Mouse (Mus musculus): ENCODE data around the gene Pmf1. TPM values are rescaled to one million over a fixed set of nuclear protein-coding genes. Genes with fewer than 3 reads are reported as not detected.
"Not testable (repeated sequence)": the region's sequence is repeated elsewhere in the genome, so short reads cannot be mapped to it uniquely, and the experiment has no call there.

The Pmf1 gene
- total RNA-seq, 2 experiments from 2014 or later = 6.5 to 6.6 TPM

- intact Hi-C loops (cut with DNase I) = no loop called here
These were observed 25.8 kb downstream of the Pmf1 start, which contains the start of gene Bglap for GRCm38 (mm10) chr3:88384364-88384763. Gene Bglap, minus strand, starts transcription at chr3:88384464.

GRCm38 (mm10) chr3:88382383-88382782, 27.7 kb downstream of the Pmf1 start:
- intact Hi-C loops (cut with DNase I); H3K4me3 ChIP-seq; H3K27ac ChIP-seq; DNase-seq (ENCODE audit: extremely low spot score in 1 of 2, low spot score in 2 of 2): not testable (repeated sequence)

More at GRCm38 (mm10) chr3:88384364-88384763, 25.8 kb downstream of the Pmf1 start, which contains the start of gene Bglap:
- TF ChIP-seq CTCF (IDR thresholded peaks at IDR 0.05) = no peak
- Histone ChIP-seq H3K4me3 (no peak within 1 kb of the TSS), H3K27ac (no peak within 1 kb of the TSS)
- no peak for DNase-seq (ENCODE audit: extremely low spot score in 1 of 2, low spot score in 2 of 2)

GRCm38 (mm10) chr3:88381389-88382315, 28.5 kb downstream of the Pmf1 start:
- not testable (repeated sequence) for H3K27ac ChIP-seq; DNase-seq (ENCODE audit: extremely low spot score in 1 of 2, low spot score in 2 of 2)
- H3K4me3 ChIP-seq = peak overlapping the region; percentile 23; the same call in 1 of the 2 replicates

GRCm38 (mm10) chr3:88378599-88378998, 31.5 kb downstream of the Pmf1 start, which contains the start of gene Bglap2:
Gene Bglap2, minus strand, starts transcription at chr3:88378699.
- intact Hi-C loops (cut with DNase I); DNase-seq (ENCODE audit: extremely low spot score in 1 of 2, low spot score in 2 of 2); H3K27ac ChIP-seq; H3K4me3 ChIP-seq: not testable (repeated sequence)

More at GRCm38 (mm10) chr3:88381389-88382315, 28.5 kb downstream of the Pmf1 start:
- intact Hi-C loops (cut with DNase I) = loop anchor here (1.0 kb wide), 1 partner anchor 9 kb away; no protein-coding TSS in a partner anchor

GRCm38 (mm10) chr3:88376644-88377043, 33.5 kb downstream of the Pmf1 start:
- H3K4me3 ChIP-seq; DNase-seq (ENCODE audit: extremely low spot score in 1 of 2, low spot score in 2 of 2); intact Hi-C loops (cut with DNase I); H3K27ac ChIP-seq: not testable (repeated sequence)

- H3K4me3 ChIP-seq; DNase-seq (ENCODE audit: extremely low spot score in 1 of 2, low spot score in 2 of 2); H3K27ac ChIP-seq; intact Hi-C loops (cut with DNase I): not testable (repeated sequence)
These were observed 34.1 kb downstream of the Pmf1 start for GRCm38 (mm10) chr3:88375750-88376626.

GRCm38 (mm10) chr3:88372643-88373042, 37.5 kb downstream of the Pmf1 start, which contains the start of gene Bglap3:
Gene Bglap3, minus strand, starts transcription at chr3:88372743.
- H3K4me3 ChIP-seq; DNase-seq (ENCODE audit: extremely low spot score in 1 of 2, low spot score in 2 of 2); H3K27ac ChIP-seq; intact Hi-C loops (cut with DNase I): not testable (repeated sequence)

- DNase-seq (ENCODE audit: extremely low spot score in 1 of 2, low spot score in 2 of 2); intact Hi-C loops (cut with DNase I); H3K4me3 ChIP-seq; H3K27ac ChIP-seq: not testable (repeated sequence)
These were observed 41.6 kb downstream of the Pmf1 start for GRCm38 (mm10) chr3:88368511-88368910.

- H3K27ac ChIP-seq; DNase-seq (ENCODE audit: extremely low spot score in 1 of 2, low spot score in 2 of 2); H3K4me3 ChIP-seq; intact Hi-C loops (cut with DNase I): not testable (repeated sequence)
These were observed 42.6 kb downstream of the Pmf1 start for GRCm38 (mm10) chr3:88367517-88367916.

GRCm38 (mm10) chr3:88366830-88367428, 43.2 kb downstream of the Pmf1 start:
- H3K4me3 ChIP-seq = peak overlapping the region; percentile 34
- intact Hi-C loops (cut with DNase I); H3K27ac ChIP-seq: not testable (repeated sequence)

GRCm38 (mm10) chr3:88365705-88366361, 44.3 kb downstream of the Pmf1 start:
- intact Hi-C loops (cut with DNase I) = no loop called here
- no peak overlapping the region for H3K4me3 ChIP-seq
- TF ChIP-seq CTCF (IDR thresholded peaks at IDR 0.05) = no peak; the same call in 1 of the 2 replicates
- no peak overlapping the region for H3K27ac ChIP-seq
- peak in 1 of 2 experiments; percentile 46 for DNase-seq (ENCODE audit: extremely low spot score in 1 of 2, low spot score in 2 of 2)

More at GRCm38 (mm10) chr3:88366830-88367428, 43.2 kb downstream of the Pmf1 start:
- peak; percentile 60 to 70 for DNase-seq (ENCODE audit: extremely low spot score in 1 of 2, low spot score in 2 of 2)

All from left cerebral cortex, adult 2 months (tissue).